Mouse (Mus musculus): ENCODE measurements around the gene Slc11a1.

GRCm38 (mm10) chr1:74434596-74434995 lies 59.6 kb downstream of the Slc11a1 start:
- TF ChIP-seq CTCF (IDR thresholded peaks at IDR 0.05; ENCODE audit: low read depth) = no peak
- TF ChIP-seq EP300 (IDR thresholded peaks at IDR 0.05; ENCODE audit: low read depth) = no peak
